Mouse (Mus musculus) forebrain, postnatal 0 days (tissue): ENCODE measurements around the gene Arhgap44. TPM values are rescaled to one million over a fixed set of nuclear protein-coding genes. Genes with fewer than 3 reads are reported as not detected.

Experiments
- ATAC-seq: fragments of 200-750 bp; cut with Nextera tagmentation; 2 replicates; pipeline ENCODE4 v1.8.0; 2017; ENCODE audit warnings: mild to moderate bottlenecking, moderate library complexity
- DNase-seq: peaks from one replicate; pipeline ENCODE4 v3.0.0-alpha.2; 2015
- H3K27ac ChIP-seq: fragments of 300-500 bp; sonication (generic); 2 replicates; pipeline ENCODE4 v1.5.1; 2014; ENCODE audit warnings: low read depth, mild to moderate bottlenecking, antibody characterized with exemption, low read length, moderate library complexity, mixed read lengths
- H3K27me3 ChIP-seq: fragments of 300-500 bp; sonication (generic); 2 replicates; pipeline ENCODE4 v1.6.1; 2014; ENCODE audit warnings: mild to moderate bottlenecking, low read length, mixed read lengths; ENCODE audit not compliant: insufficient read depth
- H3K36me3 ChIP-seq: fragments of 300-500 bp; sonication (generic); 2 replicates; pipeline ENCODE4 v1.6.1; 2014; ENCODE audit warnings: mild to moderate bottlenecking, moderate library complexity; ENCODE audit not compliant: insufficient read depth
- H3K4me1 ChIP-seq: fragments of 300-500 bp; sonication (generic); 2 replicates; pipeline ENCODE4 v1.6.1; 2014; ENCODE audit warnings: antibody characterized with exemption; ENCODE audit not compliant: insufficient read depth
- H3K4me2 ChIP-seq: fragments of 300-500 bp; sonication (generic); 2 replicates; pipeline ENCODE4 v1.6.1; 2014; ENCODE audit warnings: low read depth, mild to moderate bottlenecking, moderate library complexity
- H3K4me3 ChIP-seq: fragments of 300-500 bp; sonication (generic); 2 replicates; pipeline ENCODE4 v1.5.1; 2014; ENCODE audit warnings: low read depth, low read length, mixed read lengths
- H3K9ac ChIP-seq: fragments of 300-500 bp; sonication (generic); 2 replicates; pipeline ENCODE4 v1.6.1; 2014; ENCODE audit warnings: mild to moderate bottlenecking
- H3K9me3 ChIP-seq: fragments of 300-500 bp; sonication (generic); 2 replicates; pipeline ENCODE4 v1.6.1; 2016; ENCODE audit warnings: low read length
- CTCF ChIP-seq: sonication (generic); IDR thresholded peaks from 2 replicates; pipeline ENCODE4 v1.5.1; 2016; ENCODE audit warnings: antibody characterized with exemption, control low read depth, low read depth
- WGBS: fragments of 180-500 bp; shearing (Covaris S2); extraction: QIAGEN DNeasy Blood & Tissue Kit; methylation state at CpG from one replicate; pipeline ENCODE4 v1.1.7; 2014; 5-methylcytosine and 5-hydroxymethylcytosine counted together
- polyA plus RNA-seq: library from polyadenylated mRNA; unstranded; fragments of >200 nt; fragmentation: Nextera tagmentation; extraction: Ambion mirVana; gene quantifications from 2 replicates; pipeline ENCODE4 v1.2.1, GENCODE M21; 2015
- total RNA-seq: library from RNA; depleted of rRNA; stranded (reverse); fragments of >200 nt; gene quantifications from 2 replicates; pipeline ENCODE4 v1.2.3, GENCODE M21; 2014; rRNA removed

Arhgap44 gene
- 27.4 and 29.6 TPM in 2 replicates for total RNA-seq
- 13.6 and 17.4 TPM in 2 replicates for polyA plus RNA-seq

GRCm38 (mm10) chr11:65162767-65163120 lies at the start of gene Arhgap44:
Gene Arhgap44, minus strand, starts transcription at chr11:65162961.
- Histone ChIP-seq H3K27me3 (no peaks in the 10 kb centered on the region), H3K27ac (peak within 1 kb of the TSS; percentile 81), H3K4me1 (no peaks in the 10 kb centered on the region), H3K4me3 (peak within 1 kb of the TSS; percentile 77), H3K4me2 (peak within 1 kb of the TSS; percentile 94), H3K36me3 (no peaks in the 10 kb centered on the region), H3K9me3 (no peaks in the 10 kb centered on the region), H3K9ac (peak within 1 kb of the TSS; percentile 80)
- 3% methylated on average over 26 of the region's 27 CpGs for WGBS
- TF ChIP-seq CTCF: no peak
- ATAC-seq: peak; percentile 97
- DNase-seq: peak; percentile 80

GRCm38 (mm10) chr11:65211701-65212100 lies 48.9 kb upstream of the Arhgap44 start:
- no peak for DNase-seq
- 79% methylated on average over 6 of the region's 6 CpGs for WGBS
- Histone ChIP-seq H3K36me3 (no peaks in the 10 kb centered on the region), H3K4me3 (no peak overlapping the region), H3K9ac (no peak overlapping the region), H3K27ac (no peak overlapping the region), H3K27me3 (no peaks in the 10 kb centered on the region), H3K9me3 (no peaks in the 10 kb centered on the region), H3K4me2 (no peak overlapping the region), H3K4me1 (no peaks in the 10 kb centered on the region)
- TF ChIP-seq CTCF: no peak
- no peak for ATAC-seq

- H3K4me3 ChIP-seq: no peak overlapping the region
- no peaks in the 10 kb centered on the region for H3K4me1 ChIP-seq
- no peak overlapping the region for H3K27ac ChIP-seq
- no peak for ATAC-seq
- WGBS: 51% methylated on average over 6 of the region's 6 CpGs
- H3K27me3 ChIP-seq: no peaks in the 10 kb centered on the region
- TF ChIP-seq CTCF: no peak
- H3K4me2 ChIP-seq: no peak overlapping the region
- no peaks in the 10 kb centered on the region for H3K9me3 ChIP-seq
- H3K9ac ChIP-seq: no peak overlapping the region
- DNase-seq: no peak
- no peaks in the 10 kb centered on the region for H3K36me3 ChIP-seq
Observed at GRCm38 (mm10) chr11:65209441-65209840, 46.7 kb upstream of the Arhgap44 start.

- no peak overlapping the region for H3K4me2 ChIP-seq
- H3K9ac ChIP-seq: no peak overlapping the region
- no peaks in the 10 kb centered on the region for H3K36me3 ChIP-seq
- H3K4me3 ChIP-seq: no peak overlapping the region
- H3K4me1 ChIP-seq: no peaks in the 10 kb centered on the region
- no peak for DNase-seq
- ATAC-seq: no peak
- H3K27ac ChIP-seq: no peak overlapping the region
- no peak for TF ChIP-seq CTCF
- H3K27me3 ChIP-seq: no peaks in the 10 kb centered on the region
- WGBS: 85% methylated on average over 5 of the region's 5 CpGs
- no peaks in the 10 kb centered on the region for H3K9me3 ChIP-seq
Observed at GRCm38 (mm10) chr11:65205306-65205705, 42.5 kb upstream of the Arhgap44 start.

- no peak for DNase-seq
- WGBS: 70% methylated on average over 13 of the region's 13 CpGs
Observed at GRCm38 (mm10) chr11:65204651-65205050, 41.9 kb upstream of the Arhgap44 start.

GRCm38 (mm10) chr11:65203020-65203419 lies 40.3 kb upstream of the Arhgap44 start:
- Histone ChIP-seq H3K4me2 (no peak overlapping the region), H3K9me3 (no peaks in the 10 kb centered on the region), H3K4me3 (no peak overlapping the region), H3K27ac (no peak overlapping the region), H3K9ac (no peak overlapping the region), H3K27me3 (no peaks in the 10 kb centered on the region), H3K4me1 (no peaks in the 10 kb centered on the region), H3K36me3 (no peaks in the 10 kb centered on the region)
- peak; percentile 37; the same call in 1 of the 2 replicates for TF ChIP-seq CTCF
- WGBS: 95% methylated on average over 1 of the region's 1 CpGs
- DNase-seq: no peak
- ATAC-seq: no peak

More at GRCm38 (mm10) chr11:65204651-65205050, 41.9 kb upstream of the Arhgap44 start:
- no peaks in the 10 kb centered on the region for H3K36me3 ChIP-seq
- no peak for TF ChIP-seq CTCF
- ATAC-seq: no peak
- no peak overlapping the region for H3K4me2 ChIP-seq
- no peak overlapping the region for H3K9ac ChIP-seq
- no peaks in the 10 kb centered on the region for H3K9me3 ChIP-seq
- H3K27ac ChIP-seq: no peak overlapping the region
- no peaks in the 10 kb centered on the region for H3K4me1 ChIP-seq
- H3K4me3 ChIP-seq: no peak overlapping the region
- H3K27me3 ChIP-seq: no peaks in the 10 kb centered on the region

GRCm38 (mm10) chr11:65202236-65202635 lies 39.5 kb upstream of the Arhgap44 start:
- Histone ChIP-seq H3K36me3 (no peaks in the 10 kb centered on the region), H3K4me2 (no peak overlapping the region), H3K9ac (no peak overlapping the region), H3K27ac (no peak overlapping the region), H3K4me1 (no peaks in the 10 kb centered on the region), H3K4me3 (no peak overlapping the region), H3K9me3 (no peaks in the 10 kb centered on the region), H3K27me3 (no peaks in the 10 kb centered on the region)
- no peak for TF ChIP-seq CTCF
- 49% methylated on average over 5 of the region's 5 CpGs for WGBS
- DNase-seq (no peak), ATAC-seq (no peak)
